Mouse (Mus musculus) stomach, postnatal 0 days (tissue): ENCODE results near the gene Agbl4. TPM values are rescaled to one million over a fixed set of nuclear protein-coding genes. Genes with fewer than 3 reads are reported as not detected.

Source experiments
- ATAC-seq: fragments of 200-750 bp; cut with Nextera tagmentation; 2 replicates; pipeline ENCODE4 v1.8.0; 2017; ENCODE audit not compliant: low FRiP score, low TSS enrichment
- DNase-seq: peaks from one replicate; pipeline ENCODE4 v3.0.0-alpha.2; 2016; ENCODE audit warnings: low spot score
- H3K27ac ChIP-seq: fragments of 300-500 bp; sonication (generic); replicated peaks from 2 replicates; pipeline ENCODE4 v1.5.1; 2014; ENCODE audit warnings: mild to moderate bottlenecking, control low read depth
- H3K27me3 ChIP-seq: fragments of 300-500 bp; sonication (generic); 2 replicates; pipeline ENCODE4 v1.6.1; 2014; ENCODE audit warnings: low read length; ENCODE audit not compliant: control insufficient read depth, insufficient read depth
- H3K36me3 ChIP-seq: fragments of 300-500 bp; sonication (generic); 2 replicates; pipeline ENCODE4 v1.6.1; 2014; ENCODE audit warnings: low read length, mixed read lengths; ENCODE audit not compliant: control insufficient read depth, insufficient read depth
- H3K4me1 ChIP-seq: fragments of 300-500 bp; sonication (generic); replicated peaks from 2 replicates; pipeline ENCODE4 v1.6.1; 2014; ENCODE audit warnings: antibody characterized with exemption; ENCODE audit not compliant: control insufficient read depth, insufficient read depth
- H3K4me2 ChIP-seq: fragments of 300-500 bp; sonication (generic); replicated peaks from 2 replicates; pipeline ENCODE4 v1.6.1; 2014; ENCODE audit warnings: low read depth, mild to moderate bottlenecking, control low read depth, moderate library complexity
- H3K4me3 ChIP-seq: fragments of 300-500 bp; sonication (generic); 2 replicates; pipeline ENCODE4 v1.5.1; 2014; ENCODE audit warnings: low read depth, low read length, control low read depth
- H3K9ac ChIP-seq: fragments of 300-500 bp; sonication (generic); 2 replicates; pipeline ENCODE4 v1.6.1; 2014; ENCODE audit warnings: mild to moderate bottlenecking, low read length, control low read depth, mixed read lengths
- H3K9me3 ChIP-seq: fragments of 300-500 bp; sonication (generic); 2 replicates; pipeline ENCODE4 v1.6.1; 2016; ENCODE audit warnings: low read length; ENCODE audit not compliant: control insufficient read depth
- CTCF ChIP-seq: IDR thresholded peaks from 2 replicates; pipeline ENCODE4 v1.5.1; 2016; ENCODE audit warnings: antibody characterized with exemption, low read depth, mild to moderate bottlenecking, moderate library complexity
- EP300 ChIP-seq: optimal IDR thresholded peaks from 2 replicates; pipeline ENCODE3; 2016; ENCODE audit warnings: antibody characterized with exemption
- WGBS: fragments of 180-500 bp; shearing (Covaris S2); extraction: QIAGEN DNeasy Blood & Tissue Kit; methylation state at CpG from one replicate; pipeline ENCODE4 v1.1.7; 2014; 5-methylcytosine and 5-hydroxymethylcytosine counted together
- polyA plus RNA-seq: library from polyadenylated mRNA; unstranded; fragments of >200 nt; fragmentation: Nextera tagmentation; extraction: Ambion mirVana; gene quantifications from 2 replicates; pipeline ENCODE4 v1.2.1, GENCODE M21; 2015

Gene Agbl4
- polyA plus RNA-seq, 1 experiment from 2014 or later: 0.10 TPM

GRCm38 (mm10) chr4:111645117-111645830 lies 1247.8 kb downstream of the Agbl4 start:
- Histone ChIP-seq H3K27me3 (no peaks in the 10 kb centered on the region), H3K36me3 (no peaks in the 10 kb centered on the region), H3K4me1 (no peaks in the 10 kb centered on the region), H3K27ac (no peak overlapping the region), H3K9me3 (no peaks in the 10 kb centered on the region), H3K4me3 (no peak overlapping the region), H3K4me2 (no peak overlapping the region), H3K9ac (no peak overlapping the region)
- DNase-seq: no peak
- TF ChIP-seq CTCF: no peak
- no peak for TF ChIP-seq EP300
- ATAC-seq: no peak
- WGBS: 58% methylated on average over 6 of the region's 6 CpGs

- no peak overlapping the region for H3K4me2 ChIP-seq
- DNase-seq (no peak), ATAC-seq (no peak)
- TF ChIP-seq EP300 (no peak), CTCF (peak; percentile 74)
- no peaks in the 10 kb centered on the region for H3K9me3 ChIP-seq
- no peaks in the 10 kb centered on the region for H3K36me3 ChIP-seq
- no peak overlapping the region for H3K4me3 ChIP-seq
- no peak overlapping the region for H3K27ac ChIP-seq
- WGBS: 29% methylated on average over 1 of the region's 1 CpGs
- no peaks in the 10 kb centered on the region for H3K27me3 ChIP-seq
- no peaks in the 10 kb centered on the region for H3K4me1 ChIP-seq
- no peak overlapping the region for H3K9ac ChIP-seq
These were observed 1248.3 kb downstream of the Agbl4 start for GRCm38 (mm10) chr4:111645831-111646166.

- H3K27me3 ChIP-seq: no peaks in the 10 kb centered on the region
- TF ChIP-seq CTCF: no peak
- no peak overlapping the region for H3K4me2 ChIP-seq
- no peak overlapping the region for H3K27ac ChIP-seq
- H3K9ac ChIP-seq: no peak overlapping the region
- H3K4me3 ChIP-seq: no peak overlapping the region
- WGBS: 40% methylated on average over 1 of the region's 1 CpGs
- ATAC-seq: no peak
- no peaks in the 10 kb centered on the region for H3K36me3 ChIP-seq
- no peak for DNase-seq
- no peaks in the 10 kb centered on the region for H3K9me3 ChIP-seq
- H3K4me1 ChIP-seq: no peaks in the 10 kb centered on the region
These were observed 1256.0 kb downstream of the Agbl4 start for GRCm38 (mm10) chr4:111653451-111653850.

GRCm38 (mm10) chr4:111663730-111664129 lies 1266.3 kb downstream of the Agbl4 start:
- Histone ChIP-seq H3K27me3 (no peaks in the 10 kb centered on the region), H3K4me3 (no peak overlapping the region), H3K9ac (no peak overlapping the region), H3K27ac (peak overlapping the region; percentile 76), H3K9me3 (no peaks in the 10 kb centered on the region), H3K4me1 (no peaks in the 10 kb centered on the region; the same call in 1 of the 2 replicates), H3K4me2 (no peak overlapping the region), H3K36me3 (no peaks in the 10 kb centered on the region)
- WGBS: 3% methylated on average over 1 of the region's 1 CpGs
- TF ChIP-seq CTCF (no peak), EP300 (peak; percentile 52)
- no peak for DNase-seq
- peak; percentile 82; the same call in 1 of the 2 replicates for ATAC-seq

GRCm38 (mm10) chr4:111664146-111664545 lies 1266.7 kb downstream of the Agbl4 start:
- DNase-seq: no peak

GRCm38 (mm10) chr4:111666713-111667112 lies 1269.3 kb downstream of the Agbl4 start:
- Histone ChIP-seq H3K9ac (no peak overlapping the region), H3K4me2 (no peak overlapping the region), H3K4me3 (no peak overlapping the region), H3K9me3 (no peaks in the 10 kb centered on the region), H3K36me3 (no peaks in the 10 kb centered on the region), H3K4me1 (no peaks in the 10 kb centered on the region; the same call in 1 of the 2 replicates), H3K27ac (no peak overlapping the region), H3K27me3 (no peaks in the 10 kb centered on the region)
- ATAC-seq (no peak), DNase-seq (no peak)
- TF ChIP-seq CTCF: no peak
- 74% methylated on average over 1 of the region's 1 CpGs for WGBS

More at GRCm38 (mm10) chr4:111664146-111664545, 1266.7 kb downstream of the Agbl4 start:
- TF ChIP-seq EP300: no peak
- no peak for TF ChIP-seq CTCF
- Histone ChIP-seq H3K27ac (peak overlapping the region; percentile 76), H3K4me2 (no peak overlapping the region), H3K36me3 (no peaks in the 10 kb centered on the region), H3K9me3 (no peaks in the 10 kb centered on the region), H3K9ac (no peak overlapping the region), H3K27me3 (no peaks in the 10 kb centered on the region), H3K4me1 (no peaks in the 10 kb centered on the region; the same call in 1 of the 2 replicates), H3K4me3 (no peak overlapping the region)
- WGBS: 9% methylated on average over 3 of the region's 3 CpGs
- ATAC-seq: peak; percentile 77; the same call in 1 of the 2 replicates
